Mouse (Mus musculus): ENCODE results near the gene Gfpt1. TPM values are rescaled to one million over a fixed set of nuclear protein-coding genes. Genes with fewer than 3 reads are reported as not detected.
A peak's percentile ranks its signal among the peaks of the same experiment; 100 is the strongest.

Gene Gfpt1
- total and polyA plus RNA-seq, 2 experiments from 2014 or later, result 16.5 to 43.0 TPM

DNA sequence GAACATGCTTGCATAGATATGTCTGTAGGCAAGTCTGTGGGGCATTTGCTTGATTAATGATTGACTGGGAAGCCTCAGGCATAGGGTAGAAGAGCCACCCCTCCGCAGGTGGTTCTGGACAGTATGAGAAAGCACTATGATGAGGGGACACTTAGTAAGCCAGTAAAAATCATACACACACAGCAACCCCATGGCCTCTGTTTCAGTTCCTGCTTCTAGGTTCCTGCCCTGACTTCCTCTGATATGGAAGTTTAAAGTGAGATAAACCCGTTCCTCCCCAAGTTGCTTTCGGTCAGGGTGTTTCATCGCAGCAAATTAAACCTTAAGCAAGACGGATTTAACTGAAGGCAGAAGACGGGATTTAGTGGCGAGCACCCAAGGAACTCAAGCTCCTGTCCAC, 88.0 kb downstream of the Gfpt1 start:
- no peak for TF ChIP-seq CTCF (IDR thresholded peaks at IDR 0.05; ENCODE audit: low read depth)
- DNase-seq (no peak), ATAC-seq (no peak)
- H3K9me3 ChIP-seq (ENCODE audit: low read length), result no peaks in the 10 kb centered on the region
- no peaks in the 10 kb centered on the region for H3K27me3 ChIP-seq (ENCODE audit: insufficient read depth, low read length)
- H3K9ac ChIP-seq, result no peak overlapping the region
- H3K27ac ChIP-seq (ENCODE audit: low read depth, low read length), result no peak overlapping the region
- no peak overlapping the region for H3K4me3 ChIP-seq (ENCODE audit: low read depth, low read length)
- no peaks in the 10 kb centered on the region for H3K4me1 ChIP-seq (ENCODE audit: insufficient read depth)
- H3K4me2 ChIP-seq (ENCODE audit: low read depth), result no peak overlapping the region
- H3K36me3 ChIP-seq (ENCODE audit: insufficient read depth), result no peaks in the 10 kb centered on the region
- WGBS, result 95% methylated on average over 7 of the region's 7 CpGs

DNA sequence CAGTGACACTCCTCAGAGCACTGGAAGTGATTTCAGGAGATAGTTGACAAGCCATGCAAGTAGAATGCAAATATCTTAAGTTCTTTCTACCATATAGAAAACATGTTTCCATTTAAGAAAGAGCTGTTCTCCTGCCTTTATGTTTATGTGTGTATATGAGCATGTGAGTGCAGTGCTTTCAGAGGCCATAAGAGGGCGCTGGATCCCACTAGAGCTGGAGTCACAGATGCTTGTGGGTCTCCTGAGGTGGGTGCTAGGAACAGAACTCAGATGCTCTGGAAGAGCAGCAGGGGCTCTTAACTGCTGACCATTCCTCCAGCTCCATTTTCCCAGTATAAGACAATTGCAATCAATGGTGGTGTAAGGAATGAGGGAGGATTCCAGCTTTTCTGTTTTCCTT, 88.4 kb downstream of the Gfpt1 start:
- Histone ChIP-seq H3K9me3 (ENCODE audit: low read length) (no peaks in the 10 kb centered on the region), H3K36me3 (ENCODE audit: insufficient read depth) (no peaks in the 10 kb centered on the region), H3K9ac (no peak overlapping the region), H3K4me2 (ENCODE audit: low read depth) (no peak overlapping the region), H3K4me3 (ENCODE audit: low read depth, low read length) (no peak overlapping the region), H3K27me3 (ENCODE audit: insufficient read depth, low read length) (no peaks in the 10 kb centered on the region), H3K4me1 (ENCODE audit: insufficient read depth) (no peaks in the 10 kb centered on the region), H3K27ac (ENCODE audit: low read depth, low read length) (no peak overlapping the region)
- 74% methylated on average over 1 of the region's 1 CpGs for WGBS
- no peak for DNase-seq
- TF ChIP-seq CTCF (IDR thresholded peaks at IDR 0.05; ENCODE audit: low read depth), result no peak
- ATAC-seq, result no peak

DNA sequence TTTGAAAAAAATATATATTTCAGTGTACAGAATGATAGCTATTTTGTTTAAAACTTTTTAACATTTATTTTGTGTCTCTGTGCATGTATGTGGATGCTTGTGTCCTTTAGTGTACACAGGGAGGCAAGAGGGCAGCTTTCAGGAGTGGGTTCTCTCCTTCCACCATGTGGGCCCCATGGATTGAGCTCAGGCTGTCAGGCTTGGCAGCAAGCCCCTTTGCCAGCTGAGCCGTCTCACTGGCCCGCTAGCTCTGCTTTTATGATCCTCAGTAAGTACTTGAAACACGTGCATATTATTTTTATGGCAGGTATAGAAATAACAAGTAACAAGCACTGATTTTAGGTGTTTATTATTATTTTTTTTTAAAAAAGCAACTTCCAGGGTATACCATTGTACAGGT, 90.9 kb downstream of the Gfpt1 start:
- no peak overlapping the region for H3K4me3 ChIP-seq (ENCODE audit: low read depth, low read length)
- no peaks in the 10 kb centered on the region for H3K4me1 ChIP-seq (ENCODE audit: insufficient read depth)
- no peaks in the 10 kb centered on the region for H3K27me3 ChIP-seq (ENCODE audit: insufficient read depth, low read length)
- DNase-seq (no peak), ATAC-seq (no peak)
- H3K27ac ChIP-seq (ENCODE audit: low read depth, low read length), result no peak overlapping the region
- no peak overlapping the region for H3K4me2 ChIP-seq (ENCODE audit: low read depth)
- no peak for TF ChIP-seq CTCF (IDR thresholded peaks at IDR 0.05; ENCODE audit: low read depth)
- no peaks in the 10 kb centered on the region for H3K9me3 ChIP-seq (ENCODE audit: low read length)
- no peaks in the 10 kb centered on the region for H3K36me3 ChIP-seq (ENCODE audit: insufficient read depth)
- WGBS, result 61% methylated on average over 3 of the region's 3 CpGs
- H3K9ac ChIP-seq, result no peak overlapping the region

DNA sequence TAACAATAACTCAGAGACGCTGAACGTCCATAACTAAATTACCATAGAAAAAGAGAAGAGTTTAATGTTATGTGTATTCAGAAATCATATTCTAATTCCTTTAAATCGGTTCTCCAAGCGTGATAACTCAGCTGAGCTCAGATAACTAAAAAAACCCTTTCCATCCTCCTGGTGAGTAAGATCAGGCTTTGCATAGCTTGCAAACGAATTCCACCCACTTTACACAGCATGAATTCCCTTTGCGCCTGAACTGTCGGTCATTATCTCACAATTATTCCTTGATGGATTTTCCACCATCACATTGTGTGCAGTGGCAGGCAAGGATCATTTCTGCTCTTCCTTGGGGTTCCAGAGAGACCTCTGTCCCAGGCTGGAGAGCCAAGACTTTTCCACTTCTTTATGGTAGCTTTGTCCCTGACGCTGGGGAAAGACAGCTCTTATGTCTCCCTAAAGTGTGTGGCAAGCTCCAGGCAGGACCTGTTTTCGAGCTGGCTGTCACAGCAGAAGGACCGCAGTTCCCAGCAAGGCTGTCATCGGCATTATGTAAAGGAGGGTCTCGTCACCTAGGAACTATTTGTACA, 91.4 kb downstream of the Gfpt1 start:
- no peaks in the 10 kb centered on the region for H3K4me1 ChIP-seq (ENCODE audit: insufficient read depth)
- H3K4me2 ChIP-seq (ENCODE audit: low read depth), result no peak overlapping the region
- no peaks in the 10 kb centered on the region for H3K36me3 ChIP-seq (ENCODE audit: insufficient read depth)
- ATAC-seq (no peak), DNase-seq (no peak)
- H3K4me3 ChIP-seq (ENCODE audit: low read depth, low read length), result no peak overlapping the region
- 69% methylated on average over 12 of the region's 12 CpGs for WGBS
- H3K27ac ChIP-seq (ENCODE audit: low read depth, low read length), result no peak overlapping the region
- H3K9ac ChIP-seq, result no peak overlapping the region
- H3K27me3 ChIP-seq (ENCODE audit: insufficient read depth, low read length), result no peaks in the 10 kb centered on the region
- TF ChIP-seq CTCF (IDR thresholded peaks at IDR 0.05; ENCODE audit: low read depth), result no peak
- no peaks in the 10 kb centered on the region for H3K9me3 ChIP-seq (ENCODE audit: low read length)

DNA sequence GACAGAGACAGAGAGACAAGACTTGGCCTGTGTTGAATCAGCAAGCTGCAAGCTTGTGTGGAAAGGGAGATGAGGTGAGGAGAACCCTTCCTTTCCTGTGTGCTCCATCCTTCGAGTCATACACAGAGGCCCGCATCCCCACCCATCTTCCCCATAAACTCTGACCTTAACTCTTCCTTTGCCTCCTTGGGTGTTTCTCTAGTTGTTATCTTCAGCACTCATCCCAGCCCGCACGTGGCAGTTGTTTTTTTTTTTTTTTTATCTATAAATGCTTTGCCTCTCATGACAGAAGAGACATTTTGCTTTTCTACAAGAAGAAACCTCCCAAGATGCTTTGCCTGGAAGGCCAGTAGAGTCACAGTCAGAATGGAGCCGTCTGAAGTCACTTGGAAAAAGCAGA, 95.8 kb downstream of the Gfpt1 start:
- no peak overlapping the region for H3K9ac ChIP-seq
- no peaks in the 10 kb centered on the region for H3K4me1 ChIP-seq (ENCODE audit: insufficient read depth)
- WGBS, result 92% methylated on average over 5 of the region's 5 CpGs
- H3K4me2 ChIP-seq (ENCODE audit: low read depth), result no peak overlapping the region
- no peak for TF ChIP-seq CTCF (IDR thresholded peaks at IDR 0.05; ENCODE audit: low read depth)
- DNase-seq, result no peak
- H3K36me3 ChIP-seq (ENCODE audit: insufficient read depth), result no peaks in the 10 kb centered on the region
- H3K4me3 ChIP-seq (ENCODE audit: low read depth, low read length), result no peak overlapping the region
- no peak overlapping the region for H3K27ac ChIP-seq (ENCODE audit: low read depth, low read length)
- no peaks in the 10 kb centered on the region for H3K27me3 ChIP-seq (ENCODE audit: insufficient read depth, low read length)
- H3K9me3 ChIP-seq (ENCODE audit: low read length), result no peaks in the 10 kb centered on the region
- ATAC-seq, result no peak

DNA sequence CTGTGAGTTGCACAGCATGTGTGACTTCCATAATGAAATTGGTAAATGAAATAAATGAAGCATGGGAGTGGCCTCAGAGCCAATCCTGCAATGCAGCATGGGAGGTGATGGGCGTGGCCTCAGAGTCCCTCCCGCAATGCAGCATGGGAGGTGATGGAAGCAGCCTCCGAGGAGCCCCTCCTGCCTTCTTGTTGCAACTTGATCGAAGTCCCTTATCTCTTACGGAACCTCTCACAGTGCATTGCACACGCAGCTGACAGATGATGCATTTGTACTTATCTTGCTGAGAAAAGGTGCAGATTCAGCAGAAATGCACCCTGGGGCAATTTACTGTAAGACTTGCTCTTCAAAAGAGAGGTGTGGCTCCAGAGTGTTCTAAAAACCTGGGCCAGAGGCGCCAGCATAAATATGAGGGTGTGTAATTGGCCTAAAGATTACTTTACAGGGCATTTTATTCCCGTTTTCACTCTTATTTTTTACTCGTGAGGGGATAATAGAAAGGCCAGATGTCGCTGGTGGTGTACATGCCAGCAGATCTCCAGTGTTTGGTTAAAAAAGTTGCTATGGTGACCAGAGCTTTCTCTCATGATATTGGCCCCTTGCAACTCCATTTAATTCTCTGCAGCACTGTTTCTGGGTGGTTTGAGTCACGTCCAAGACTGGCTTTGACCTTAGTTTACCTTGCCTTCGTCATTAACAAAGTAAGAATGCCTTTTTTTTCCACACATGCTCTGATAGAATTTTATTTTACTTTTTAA, 97.3 kb downstream of the Gfpt1 start:
- peak; percentile 12 for DNase-seq
- Histone ChIP-seq H3K27ac (ENCODE audit: low read depth, low read length) (no peak overlapping the region), H3K36me3 (ENCODE audit: insufficient read depth) (no peaks in the 10 kb centered on the region), H3K4me1 (ENCODE audit: insufficient read depth) (no peaks in the 10 kb centered on the region), H3K9me3 (ENCODE audit: low read length) (no peaks in the 10 kb centered on the region), H3K4me2 (ENCODE audit: low read depth) (no peak overlapping the region), H3K9ac (no peak overlapping the region), H3K27me3 (ENCODE audit: insufficient read depth, low read length) (no peaks in the 10 kb centered on the region), H3K4me3 (ENCODE audit: low read depth, low read length) (no peak overlapping the region)
- WGBS, result 59% methylated on average over 12 of the region's 12 CpGs
- no peak for TF ChIP-seq CTCF (IDR thresholded peaks at IDR 0.05; ENCODE audit: low read depth)
- no peak for ATAC-seq

Other genes with a start within 250 kb of the Gfpt1 start
- 3.8 and 4.0 TPM in 2 replicates for gene Anxa4, start 249.3 kb upstream of the Gfpt1 start, total RNA-seq (2014; rRNA removed)
- gene Anxa4, start 249.3 kb upstream of the Gfpt1 start, polyA plus RNA-seq (2015; fragmentation: Nextera tagmentation; extraction: Ambion mirVana), result 5.3 and 5.8 TPM in 2 replicates
- gene Aak1, start 193.3 kb upstream of the Gfpt1 start, total RNA-seq (2014; rRNA removed), result 45.5 and 57.6 TPM in 2 replicates
- 21.4 and 31.0 TPM in 2 replicates for gene Aak1, start 193.3 kb upstream of the Gfpt1 start, polyA plus RNA-seq (2015; fragmentation: Nextera tagmentation; extraction: Ambion mirVana)
- gene Nfu1, start 33.6 kb upstream of the Gfpt1 start, total RNA-seq (2014; rRNA removed), result 167 and 362 TPM in 2 replicates
- gene Nfu1, start 33.6 kb upstream of the Gfpt1 start, polyA plus RNA-seq (2015; fragmentation: Nextera tagmentation; extraction: Ambion mirVana), result 146 and 152 TPM in 2 replicates
- gene D6Ertd527e, start 61.9 kb downstream of the Gfpt1 start, total RNA-seq (2014; rRNA removed), result not detected in 2 replicates
- gene D6Ertd527e, start 61.9 kb downstream of the Gfpt1 start, polyA plus RNA-seq (2015; fragmentation: Nextera tagmentation; extraction: Ambion mirVana), result 0.07 and 0.10 TPM in 2 replicates